Mouse (Mus musculus) ES-E14 (cell line): ENCODE measurements at regions not wholly inside any gene's neighbourhood (a gene's known extent, or its start where the extent isn't known, plus 50 kb on each side); places are given as distances from the start of the nearest gene placed in this dataset.

ENCODE experiments used
- DNase-seq: peaks from one replicate; pipeline ENCODE4 v3.0.0-alpha.2; 2013; ENCODE audit warnings: low read depth, low spot score
- H3K27ac ChIP-seq: 2 replicates; pipeline ENCODE4 v1.5.1; 2012; ENCODE audit warnings: low read depth, mild to moderate bottlenecking, low read length, moderate library complexity, mixed read lengths; ENCODE audit not compliant: poor library complexity, insufficient read depth, severe bottlenecking
- H3K36me3 ChIP-seq: 2 replicates; pipeline ENCODE4 v1.6.1; 2012; ENCODE audit warnings: mild to moderate bottlenecking, low read length, moderate library complexity, mixed read lengths; ENCODE audit not compliant: control insufficient read depth, poor library complexity, insufficient read depth, severe bottlenecking
- H3K4me1 ChIP-seq, 2 experiments: fragments of 150-350 bp in 1 of 2; sonication (generic) in 1 of 2; 2 replicates each; pipeline ENCODE4 v1.6.1; 2012; ENCODE audit warnings: low read length in 2 of 2, mild to moderate bottlenecking in 1 of 2, mixed read lengths in 1 of 2; ENCODE audit not compliant: control insufficient read depth in 2 of 2, insufficient read depth in 2 of 2, poor library complexity in 1 of 2
- H3K4me3 ChIP-seq, 2 experiments: fragments of 150-350 bp in 1 of 2; sonication (generic) in 1 of 2; 2 replicates each; pipeline ENCODE4 v1.5.1; 2012; ENCODE audit warnings: low read length in 2 of 2, low read depth in 1 of 2, mild to moderate bottlenecking in 1 of 2, mixed read lengths in 1 of 2; ENCODE audit not compliant: insufficient read depth in 1 of 2, poor library complexity in 1 of 2, severe bottlenecking in 1 of 2
- H3K9ac ChIP-seq: 2 replicates; pipeline ENCODE4 v1.6.1; 2012; ENCODE audit warnings: low read depth, mild to moderate bottlenecking, low read length, mixed read lengths; ENCODE audit not compliant: poor library complexity, insufficient read depth, severe bottlenecking
- H3K9me3 ChIP-seq: fragments of 150-350 bp; sonication (generic); 2 replicates; pipeline ENCODE4 v1.6.1; 2012; ENCODE audit warnings: low read depth, mild to moderate bottlenecking, low read length; ENCODE audit not compliant: control insufficient read depth, insufficient read depth
- CHD2 ChIP-seq: IDR thresholded peaks from 2 replicates; pipeline ENCODE4 v1.6.1; 2014; ENCODE audit warnings: mild to moderate bottlenecking, low read depth, low read length, inconsistent platforms
- HCFC1 ChIP-seq: IDR thresholded peaks from 2 replicates; pipeline ENCODE4 v1.6.1; 2012; ENCODE audit warnings: low read length, inconsistent platforms, borderline replicate concordance; ENCODE audit not compliant: insufficient read depth
- MAFK ChIP-seq: IDR thresholded peaks from 2 replicates; pipeline ENCODE4 v1.6.1; 2014; ENCODE audit warnings: mild to moderate bottlenecking, low read depth, low read length, inconsistent platforms; ENCODE audit not compliant: insufficient read depth
- ZC3H11A ChIP-seq: IDR thresholded peaks from 2 replicates; pipeline ENCODE4 v1.6.1; 2012; ENCODE audit warnings: low read depth, mild to moderate bottlenecking, inconsistent platforms, low read length, borderline replicate concordance
- ZNF384 ChIP-seq: IDR thresholded peaks from 2 replicates; pipeline ENCODE4 v1.6.1; 2012; ENCODE audit warnings: low read depth, low read length, inconsistent platforms
- in situ Hi-C, 2 experiments: fragments of 600-800 bp; cut with MboI; formaldehyde crosslinking; loops; one replicate each; pipeline ENCODE4 v1.15.1; 2025; ENCODE audit warnings: low sequenced_read_pairs in 2 of 2, inconsistent platforms in 1 of 2; ENCODE audit not compliant: unreplicated experiment in 2 of 2

DNA sequence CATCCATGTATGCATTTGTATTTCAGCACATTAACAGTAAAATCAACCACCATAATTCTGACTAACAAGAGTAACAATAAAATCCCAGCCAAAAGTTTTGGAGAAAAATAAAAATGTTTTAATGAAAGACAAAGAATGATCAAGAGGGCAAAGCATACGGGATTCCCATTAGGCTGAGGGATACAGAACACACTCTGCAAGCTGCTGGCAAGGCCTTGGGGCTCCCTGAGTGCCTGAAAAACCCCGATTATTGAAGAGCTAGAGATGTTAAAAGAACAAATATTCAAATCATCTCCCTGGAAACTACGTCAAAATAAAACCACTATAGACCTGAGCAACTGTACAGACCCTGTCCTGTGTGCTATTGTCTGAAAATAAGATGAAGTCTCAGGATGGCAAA is 433.5 kb upstream of the B3galt2 start:
- in situ Hi-C loops, result no loop called here
- no peaks in the 10 kb centered on the region for H3K9me3 ChIP-seq
- H3K36me3 ChIP-seq, result no peaks in the 10 kb centered on the region
- DNase-seq, result no peak
- H3K27ac ChIP-seq, result no peak overlapping the region
- no peaks in the 10 kb centered on the region for H3K4me1 ChIP-seq
- no peak overlapping the region for H3K9ac ChIP-seq
- no peak overlapping the region for H3K4me3 ChIP-seq
- TF ChIP-seq ZNF384, result no peak
- no peak for TF ChIP-seq ZC3H11A
- no peak for TF ChIP-seq HCFC1
- no peak for TF ChIP-seq MAFK
- TF ChIP-seq CHD2, result no peak

- in situ Hi-C loops, result no loop called here
- Histone ChIP-seq H3K9me3 (no peaks in the 10 kb centered on the region), H3K9ac (no peak overlapping the region), H3K4me1 (no peaks in the 10 kb centered on the region), H3K4me3 (no peak overlapping the region), H3K27ac (no peak overlapping the region), H3K36me3 (no peaks in the 10 kb centered on the region)
- TF ChIP-seq MAFK, result no peak
- TF ChIP-seq ZC3H11A, result no peak
- no peak for TF ChIP-seq ZNF384
- no peak for TF ChIP-seq HCFC1
- TF ChIP-seq CHD2, result no peak
- no peak for DNase-seq
Observed at GRCm38 (mm10) chr1:143207399-143208065, 432.9 kb upstream of the B3galt2 start.

- no peaks in the 10 kb centered on the region for H3K9me3 ChIP-seq
- TF ChIP-seq HCFC1 (no peak), ZC3H11A (no peak), CHD2 (no peak), MAFK (no peak), ZNF384 (no peak)
- in situ Hi-C loops, result no loop called here
- H3K4me1 ChIP-seq, result no peaks in the 10 kb centered on the region
- H3K36me3 ChIP-seq, result no peaks in the 10 kb centered on the region
- H3K27ac ChIP-seq, result no peak overlapping the region
- peak; percentile 30 for DNase-seq
- no peak overlapping the region for H3K4me3 ChIP-seq
- H3K9ac ChIP-seq, result no peak overlapping the region
Observed at GRCm38 (mm10) chr1:143217401-143217800, 423.1 kb upstream of the B3galt2 start.

DNA sequence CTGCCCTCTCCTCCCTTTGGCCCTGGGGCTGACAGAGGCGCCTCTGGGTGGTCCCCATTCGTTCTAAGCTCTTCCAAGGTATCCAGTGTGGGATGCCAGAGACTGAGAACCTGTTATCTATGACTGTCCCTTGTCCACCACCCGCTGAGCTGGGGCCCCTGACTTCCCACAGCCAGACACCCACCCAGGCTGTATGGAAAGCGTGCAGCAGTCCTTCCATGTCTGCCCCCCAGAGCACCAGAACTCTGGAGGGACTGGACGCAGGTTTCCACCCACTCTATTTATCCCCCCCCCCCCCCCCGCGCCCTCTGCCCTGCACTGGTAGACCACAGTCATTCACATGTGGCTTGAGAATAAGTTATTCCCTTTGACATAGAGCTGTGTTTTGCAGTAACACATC is 408.5 kb upstream of the B3galt2 start:
- TF ChIP-seq MAFK (no peak), ZNF384 (no peak), HCFC1 (no peak)
- H3K9me3 ChIP-seq, result no peaks in the 10 kb centered on the region
- in situ Hi-C loops, result no loop called here

More for the DNA sequence above, 408.5 kb upstream of the B3galt2 start:
- Histone ChIP-seq H3K9ac (no peak overlapping the region), H3K4me3 (no peak overlapping the region), H3K4me1 (no peaks in the 10 kb centered on the region), H3K27ac (no peak overlapping the region), H3K36me3 (no peaks in the 10 kb centered on the region)
- DNase-seq, result no peak
